Mouse (Mus musculus) stomach, postnatal 0 days (tissue): ENCODE results near the gene Prkcg.

Source experiments
- CTCF ChIP-seq: IDR thresholded peaks from 2 replicates; pipeline ENCODE4 v1.5.1; 2016; ENCODE audit warnings: antibody characterized with exemption, low read depth, mild to moderate bottlenecking, moderate library complexity
- EP300 ChIP-seq: optimal IDR thresholded peaks from 2 replicates; pipeline ENCODE3; 2016; ENCODE audit warnings: antibody characterized with exemption

GRCm38 (mm10) chr7:3306400-3306799, 17.4 kb downstream of the Prkcg start:
- TF ChIP-seq CTCF: no peak
- TF ChIP-seq EP300: no peak
